Mouse (Mus musculus): ENCODE data around the gene Myo1c. TPM values are rescaled to one million over a fixed set of nuclear protein-coding genes. Genes with fewer than 3 reads are reported as not detected.

The Myo1c gene
- polyA plus RNA-seq, 1 experiment = 37.4 TPM

GRCm38 (mm10) chr11:75660941-75661800 is 10.9 kb downstream of the Myo1c start:
- DNase-seq (ENCODE audit: low read depth, low spot score) = no peak
- WGBS = 94% methylated on average over 21 of the region's 21 CpGs

- 94% methylated on average over 7 of the region's 7 CpGs for WGBS
- no peak for DNase-seq (ENCODE audit: low read depth, low spot score)
Observed at GRCm38 (mm10) chr11:75662131-75662530, 11.8 kb downstream of the Myo1c start.

GRCm38 (mm10) chr11:75666296-75666695 is 16.0 kb downstream of the Myo1c start:
- no peak for DNase-seq (ENCODE audit: low read depth, low spot score)
- WGBS = 96% methylated on average over 6 of the region's 6 CpGs

- 87% methylated on average over 3 of the region's 3 CpGs for WGBS
Observed at GRCm38 (mm10) chr11:75668621-75669020, 18.3 kb downstream of the Myo1c start.

GRCm38 (mm10) chr11:75669176-75669852 is 19.0 kb downstream of the Myo1c start:
- whole genome bisulfite sequencing = 91% methylated on average over 11 of the region's 11 CpGs
- no peak for DNase-seq (ENCODE audit: low read depth, low spot score)

More at GRCm38 (mm10) chr11:75668621-75669020, 18.3 kb downstream of the Myo1c start:
- DNase-seq (ENCODE audit: low read depth, low spot score) = no peak

GRCm38 (mm10) chr11:75669853-75670200 is 19.5 kb downstream of the Myo1c start:
- WGBS = 92% methylated on average over 12 of the region's 12 CpGs
- DNase-seq (ENCODE audit: low read depth, low spot score) = no peak

GRCm38 (mm10) chr11:75671426-75672180 is 21.3 kb downstream of the Myo1c start:
- 79% methylated on average over 22 of the region's 22 CpGs for WGBS
- no peak for DNase-seq (ENCODE audit: low read depth, low spot score)

- DNase-seq (ENCODE audit: low read depth, low spot score) = no peak
- 93% methylated on average over 5 of the region's 5 CpGs for WGBS
Observed at GRCm38 (mm10) chr11:75673411-75673810, 23.1 kb downstream of the Myo1c start.

- DNase-seq (ENCODE audit: low read depth, low spot score) = no peak
- WGBS = 72% methylated on average over 3 of the region's 3 CpGs
Observed at GRCm38 (mm10) chr11:75674875-75675274, 24.6 kb downstream of the Myo1c start.

GRCm38 (mm10) chr11:75677881-75678746 is 27.8 kb downstream of the Myo1c start:
- 44% methylated on average over 3 of the region's 3 CpGs for WGBS
- DNase-seq (ENCODE audit: low read depth, low spot score) = no peak

GRCm38 (mm10) chr11:75678747-75679438 is 28.6 kb downstream of the Myo1c start, which contains the start of gene Crk:
Gene Crk, plus strand, starts transcription at chr11:75679259.
- peak; percentile 95 for DNase-seq (ENCODE audit: low read depth, low spot score)
- WGBS = under 1% methylated on average over 55 of the region's 55 CpGs

GRCm38 (mm10) chr11:75679439-75680171 is 29.3 kb downstream of the Myo1c start:
- DNase-seq (ENCODE audit: low read depth, low spot score) = no peak
- 1% methylated on average over 43 of the region's 43 CpGs for WGBS

GRCm38 (mm10) chr11:75684462-75684861 is 34.2 kb downstream of the Myo1c start:
- WGBS = 90% methylated on average over 5 of the region's 5 CpGs
- no peak for DNase-seq (ENCODE audit: low read depth, low spot score)

- DNase-seq (ENCODE audit: low read depth, low spot score) = no peak
- 67% methylated on average over 2 of the region's 2 CpGs for WGBS
Observed at GRCm38 (mm10) chr11:75684956-75685355, 34.7 kb downstream of the Myo1c start.

- DNase-seq (ENCODE audit: low read depth, low spot score) = no peak
Observed at GRCm38 (mm10) chr11:75687343-75687993, 37.2 kb downstream of the Myo1c start.

GRCm38 (mm10) chr11:75688132-75688531 is 37.8 kb downstream of the Myo1c start:
- 68% methylated on average over 2 of the region's 2 CpGs for WGBS
- no peak for DNase-seq (ENCODE audit: low read depth, low spot score)

More at GRCm38 (mm10) chr11:75687343-75687993, 37.2 kb downstream of the Myo1c start:
- 47% methylated on average over 2 of the region's 2 CpGs for WGBS

- 72% methylated on average over 1 of the region's 1 CpGs for WGBS
- DNase-seq (ENCODE audit: low read depth, low spot score) = no peak
Observed at GRCm38 (mm10) chr11:75689977-75690376, 39.7 kb downstream of the Myo1c start.

GRCm38 (mm10) chr11:75691047-75691446 is 40.7 kb downstream of the Myo1c start:
- no peak for DNase-seq (ENCODE audit: low read depth, low spot score)
